Mouse (Mus musculus) cerebellum, postnatal 36 days (tissue): ENCODE measurements around the gene Olfr728.

Experiments used
- DNase-seq, 2 experiments: peaks; one replicate each; pipeline ENCODE4 v3.0.0; 2021 to 2022; ENCODE audit warnings: mixed read lengths in 2 of 2

The Olfr728 gene

DNA sequence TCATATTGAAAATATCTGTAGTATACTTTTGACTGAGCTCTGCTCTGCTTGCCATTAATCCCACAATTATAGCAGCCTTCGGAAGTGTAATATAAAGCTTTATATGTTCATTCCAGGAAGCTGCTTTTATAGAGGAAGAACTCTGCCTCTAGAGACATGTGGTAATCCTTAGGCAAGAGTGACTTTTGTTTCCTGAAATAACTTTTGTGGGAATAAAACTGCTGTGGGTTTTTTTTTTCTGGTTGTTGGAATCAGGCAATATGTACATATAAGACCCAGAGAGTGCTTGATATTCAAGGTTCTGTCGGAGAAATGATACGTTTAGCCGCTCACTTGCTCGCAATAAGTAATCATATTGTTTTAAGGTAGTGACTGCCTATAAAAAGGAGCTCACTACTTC is at the start of gene Olfr728:
Gene Olfr728 (minus strand): TSS at position 101 of the 400 bp plus-strand sequence.
- no peak for DNase-seq

DNA sequence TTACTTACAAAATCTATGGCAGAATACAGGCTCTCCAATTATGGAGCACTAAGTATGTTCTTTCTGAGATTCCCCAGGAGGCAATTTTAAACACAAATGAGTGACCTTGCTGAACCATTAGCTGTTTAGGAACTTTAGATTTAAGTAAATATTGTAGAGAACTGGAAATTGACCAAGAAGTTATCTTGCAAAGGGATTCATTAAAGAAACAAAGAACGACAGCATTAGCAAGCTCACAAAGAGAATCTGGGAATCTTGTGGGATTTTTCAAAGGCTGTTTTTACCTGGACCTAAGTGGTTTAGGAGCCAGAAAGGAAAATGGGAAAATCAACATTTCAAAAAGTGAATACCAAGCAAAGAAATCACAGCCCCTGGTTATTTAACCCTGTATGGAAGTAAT is 45.6 kb upstream of the Olfr728 start, which contains the start of gene Olfr730:
Gene Olfr730 (minus strand): TSS at position 101 of the 400 bp plus-strand sequence.
- DNase-seq, result no peak

DNA sequence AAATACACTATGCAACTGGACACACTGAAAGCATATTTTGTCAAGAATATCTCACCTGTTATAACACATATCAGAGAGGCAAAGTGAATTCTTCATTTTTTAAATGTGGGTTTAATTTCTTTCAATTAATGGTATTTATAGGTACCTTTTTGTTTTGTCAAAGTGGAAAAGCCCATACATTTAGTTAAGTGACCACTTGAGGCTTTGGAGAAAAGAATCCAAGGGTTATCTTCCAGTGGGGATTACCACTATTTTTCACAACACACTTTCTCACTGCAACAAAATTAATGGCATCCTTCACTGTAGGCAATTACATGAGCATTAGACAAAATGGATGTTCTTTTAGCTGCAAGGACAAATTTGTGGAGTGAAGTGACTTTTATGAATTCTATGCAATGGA is 10.3 kb upstream of the Olfr728 start, which contains the start of gene Olfr729:
Gene Olfr729 (minus strand): TSS at position 101 of the 400 bp plus-strand sequence.
- DNase-seq, result no peak

DNA sequence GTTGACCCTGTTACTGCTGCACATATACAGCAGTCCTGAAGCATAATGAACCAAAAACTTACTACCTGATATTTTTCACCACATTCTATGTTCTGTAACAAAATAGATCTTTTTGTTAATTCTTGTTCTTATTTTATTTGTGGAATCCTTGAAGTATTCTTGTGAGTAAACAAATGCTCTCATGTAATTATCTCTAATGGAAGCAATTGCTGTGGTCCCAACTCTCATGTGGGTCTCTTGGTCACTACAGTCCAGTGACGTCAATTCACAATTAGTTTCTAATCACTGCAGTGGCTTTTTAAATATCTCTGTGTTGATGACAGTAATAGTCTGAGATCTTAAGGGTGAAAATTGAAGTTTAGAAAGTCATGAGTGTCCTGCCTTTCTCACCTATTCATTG is 19.6 kb downstream of the Olfr728 start, which contains the start of gene Olfr727:
Gene Olfr727 (plus strand): TSS at position 301 of the 400 bp plus-strand sequence.
- no peak for DNase-seq

DNA sequence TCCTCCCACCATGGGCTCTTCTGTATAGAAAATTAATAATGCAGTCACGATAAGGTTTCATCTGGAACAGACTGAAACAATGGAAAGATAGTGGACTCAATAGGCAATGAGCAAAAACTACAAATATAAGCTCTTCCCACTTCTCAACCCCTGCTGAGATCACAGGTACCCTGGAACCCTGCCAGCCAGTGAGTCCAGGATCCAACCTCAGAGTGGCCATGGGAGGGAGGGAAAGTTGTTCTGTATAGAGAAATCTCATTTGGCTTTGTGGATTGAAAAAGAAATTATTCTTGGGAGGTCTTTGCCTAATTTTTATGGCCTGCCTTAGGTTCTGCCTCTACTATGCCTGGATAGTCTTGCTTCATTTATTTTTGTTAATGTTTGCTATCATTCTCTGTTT is 51.6 kb downstream of the Olfr728 start, which contains the start of gene Olfr726:
Gene Olfr726 (minus strand): TSS at position 101 of the 400 bp plus-strand sequence.
- no peak for DNase-seq
